20 mouse cellular contexts compared by ENCODE assay signal in genomic region chr3:125932594-125933237, GRCm38 (mm10). TPM values are rescaled to one million over a fixed set of nuclear protein-coding genes. Genes with fewer than 3 reads are reported as not detected.
A peak's percentile ranks its signal among the peaks of the same experiment; 100 is the strongest.
DNase-seq lines count a peak whose midpoint lies in the region; ATAC-seq and TF ChIP-seq lines count a peak whose summit lies in the region.
"Had no signal": no experiment of that assay in that cellular context is flagged by ENCODE, and none has a peak within 500 bp of the region (broad histone marks: within the 10 kb centered on the region; RNA-seq: fewer than 3 reads in every experiment).

No protein-coding gene starts in this region.

- H3K4me2 ChIP-seq in liver, embryonic 15.5 days: no peak overlapping the region
- H3K4me2 ChIP-seq in liver, embryonic 11.5 days: no peak overlapping the region
- H3K4me2 ChIP-seq in liver, embryonic 16.5 days (ENCODE audit: low read depth, low read length): no peak overlapping the region
- H3K4me2 ChIP-seq in stomach, embryonic 16.5 days (ENCODE audit: low read depth, low read length): no peak overlapping the region
- H3K4me2 ChIP-seq: embryonic facial prominence, embryonic 13.5 days; heart, embryonic 12.5 days; hindbrain, embryonic 15.5 days had no signal

- DNase-seq in liver, embryonic 11.5 days (ENCODE audit: low spot score): no peak
- DNase-seq in c-Kit-positive CD71-positive TER-119-positive erythroid progenitor cells, embryonic 14.5 days (ENCODE audit: low spot score): no peak
- DNase-seq in cerebellum, adult 2 months: no peak
- DNase-seq: adrenal gland, adult 8-10 months; adrenal gland, postnatal 36 days; cerebellum, adult 11 months; cerebellum, adult 9-10 months; cerebellum, postnatal 25 days; gastrocnemius, adult 2 months; heart, adult 18-20 months had no signal

- H3K27ac ChIP-seq in liver, embryonic 15.5 days (replicated peaks): no peak overlapping the region
- no peak overlapping the region for H3K27ac ChIP-seq in liver, embryonic 11.5 days (ENCODE audit: low read depth, low read length)
- no peak overlapping the region for H3K27ac ChIP-seq in liver, embryonic 16.5 days (ENCODE audit: low read length)
- H3K27ac ChIP-seq in stomach, embryonic 16.5 days (ENCODE audit: low read length): peak overlapping the region; percentile 79
- no peak overlapping the region for H3K27ac ChIP-seq in cerebellum, adult 2 months (ENCODE audit: insufficient read depth, low read length)
- H3K27ac ChIP-seq: embryonic facial prominence, embryonic 13.5 days; forebrain, embryonic 10.5 days; gastrocnemius, adult 2 months; hindbrain, embryonic 15.5 days had no signal

- TF ChIP-seq POLR2A in cerebellum, adult 2 months (IDR thresholded peaks at IDR 0.05; ENCODE audit: borderline replicate concordance, insufficient read depth, low read length): no peak

- no peaks in the 10 kb centered on the region for H3K36me3 ChIP-seq in liver, embryonic 15.5 days (replicated peaks)
- H3K36me3 ChIP-seq in liver, embryonic 11.5 days (ENCODE audit: control insufficient read depth, insufficient read depth, low read length): no peaks in the 10 kb centered on the region
- H3K36me3 ChIP-seq in liver, embryonic 16.5 days (ENCODE audit: control insufficient read depth, insufficient read depth): no peaks in the 10 kb centered on the region
- H3K36me3 ChIP-seq in stomach, embryonic 16.5 days (ENCODE audit: control insufficient read depth, insufficient read depth, low read length): no peaks in the 10 kb centered on the region
- H3K36me3 ChIP-seq: embryonic facial prominence, embryonic 13.5 days; forebrain, embryonic 10.5 days; heart, embryonic 12.5 days; hindbrain, embryonic 15.5 days had no signal

- no peaks in the 10 kb centered on the region for H3K4me1 ChIP-seq in liver, embryonic 15.5 days (replicated peaks)
- no peaks in the 10 kb centered on the region for H3K4me1 ChIP-seq in liver, embryonic 11.5 days (replicated peaks; ENCODE audit: control insufficient read depth, insufficient read depth, low read length)
- no peaks in the 10 kb centered on the region for H3K4me1 ChIP-seq in liver, embryonic 16.5 days (ENCODE audit: control insufficient read depth, low read depth, low read length)
- H3K4me1 ChIP-seq in stomach, embryonic 16.5 days (ENCODE audit: control insufficient read depth, insufficient read depth, low read length): 0 out of 2 replicates have a peak, but pooled peaks cover 3% of the 10 kb centered on the region
- no peaks in the 10 kb centered on the region for H3K4me1 ChIP-seq in cerebellum, adult 2 months (ENCODE audit: control insufficient read depth, insufficient read depth, low read length)

- ATAC-seq in liver, embryonic 15.5 days (ENCODE audit: insufficient read depth): peak; percentile 56
- ATAC-seq in liver, embryonic 11.5 days (replicated peaks; ENCODE audit: low FRiP score): no peak
- ATAC-seq in common myeloid progenitor, adult 5-6 weeks (replicated peaks; ENCODE audit: low read depth, poor library complexity, severe bottlenecking): peak; percentile 88
- peak; percentile 66 for ATAC-seq in liver, embryonic 16.5 days (ENCODE audit: low read depth)
- ATAC-seq in stomach, embryonic 16.5 days (ENCODE audit: insufficient read depth, low FRiP score): no peak; the same call in 1 of the 2 replicates
- ATAC-seq: forebrain, embryonic 14.5 days had no signal

- no peak overlapping the region for H3K9ac ChIP-seq in liver, embryonic 15.5 days
- no peak overlapping the region for H3K9ac ChIP-seq in liver, embryonic 11.5 days (ENCODE audit: low read depth, low read length)
- no peak overlapping the region for H3K9ac ChIP-seq in liver, embryonic 16.5 days (ENCODE audit: low read depth, low read length)
- no peak overlapping the region for H3K9ac ChIP-seq in stomach, embryonic 16.5 days (ENCODE audit: low read length)
- H3K9ac ChIP-seq: embryonic facial prominence, embryonic 13.5 days; heart, embryonic 12.5 days; hindbrain, embryonic 15.5 days had no signal

- no peak overlapping the region for H3K4me3 ChIP-seq in liver, embryonic 15.5 days (replicated peaks)
- H3K4me3 ChIP-seq in liver, embryonic 11.5 days (ENCODE audit: low read depth, low read length): no peak overlapping the region
- no peak overlapping the region for H3K4me3 ChIP-seq in liver, embryonic 16.5 days (ENCODE audit: low read depth, low read length)
- H3K4me3 ChIP-seq in stomach, embryonic 16.5 days (replicated peaks; ENCODE audit: low read length): no peak overlapping the region
- no peak overlapping the region for H3K4me3 ChIP-seq in cerebellum, adult 2 months (replicated peaks; ENCODE audit: insufficient read depth, low read depth, low read length)
- H3K4me3 ChIP-seq: embryonic facial prominence, embryonic 13.5 days; forebrain, embryonic 10.5 days; gastrocnemius, adult 2 months; heart, embryonic 12.5 days; hindbrain, embryonic 15.5 days had no signal

- no peak for TF ChIP-seq CTCF in cerebellum, adult 2 months (IDR thresholded peaks at IDR 0.05; ENCODE audit: borderline replicate concordance, insufficient read depth, low read depth, low read length)

- 49% methylated on average over 3 of the region's 3 CpGs for WGBS in liver, embryonic 15.5 days (ENCODE audit: insufficient replicate concordance)
- WGBS in liver, embryonic 11.5 days: 83% methylated on average over 3 of the region's 3 CpGs
- WGBS in liver, embryonic 16.5 days (ENCODE audit: insufficient replicate concordance): 61% methylated on average over 3 of the region's 3 CpGs
- WGBS in stomach, embryonic 16.5 days: 61% methylated on average over 3 of the region's 3 CpGs
- WGBS in cerebellum, adult 2 months: 89% methylated on average over 3 of the region's 3 CpGs

- H3K27me3 ChIP-seq in liver, embryonic 15.5 days: peaks cover 12% of the 10 kb centered on the region
- H3K27me3 ChIP-seq in liver, embryonic 11.5 days (replicated peaks; ENCODE audit: control insufficient read depth, insufficient read depth, low read length): peaks cover 11% of the 10 kb centered on the region
- peaks cover 7% of the 10 kb centered on the region for H3K27me3 ChIP-seq in liver, embryonic 16.5 days (ENCODE audit: control insufficient read depth, insufficient read depth, low read depth, low read length)
- H3K27me3 ChIP-seq in stomach, embryonic 16.5 days (ENCODE audit: control insufficient read depth, insufficient read depth, low read length): peaks cover 3% of the 10 kb centered on the region
- H3K27me3 ChIP-seq in cerebellum, adult 2 months (ENCODE audit: control insufficient read depth, insufficient read depth, low read length): no peaks in the 10 kb centered on the region
- H3K27me3 ChIP-seq: CH12.LX had no signal

- H3K9me3 ChIP-seq in liver, embryonic 15.5 days (replicated peaks): no peaks in the 10 kb centered on the region
- H3K9me3 ChIP-seq in liver, embryonic 11.5 days (ENCODE audit: control insufficient read depth, low read length): no peaks in the 10 kb centered on the region
- no peaks in the 10 kb centered on the region for H3K9me3 ChIP-seq in liver, embryonic 16.5 days (replicated peaks; ENCODE audit: control insufficient read depth, low read length)
- no peaks in the 10 kb centered on the region for H3K9me3 ChIP-seq in stomach, embryonic 16.5 days (replicated peaks; ENCODE audit: control insufficient read depth, low read length)
- H3K9me3 ChIP-seq: embryonic facial prominence, embryonic 13.5 days; forebrain, embryonic 10.5 days; heart, embryonic 12.5 days; hindbrain, embryonic 15.5 days had no signal

RNA-seq across cellular contexts. Expression of gene Ugt8a, which starts 5.7 kb away (rescaled TPM):
- polyA plus RNA-seq in liver, embryonic 15.5 days (2015; fragmentation: Nextera tagmentation; extraction: Ambion mirVana): 0.15 and 0.24 TPM in 2 replicates
- polyA plus RNA-seq in liver, embryonic 11.5 days (2014; fragmentation: Nextera tagmentation; extraction: Ambion mirVana): 0.37 and 0.40 TPM in 2 replicates
- total RNA-seq in common myeloid progenitor, adult 5-6 weeks (2017): 0.29 and 0.82 TPM in 2 replicates
- polyA plus RNA-seq in liver, embryonic 16.5 days (2015; fragmentation: Nextera tagmentation; extraction: Ambion mirVana): 0.25 and 0.28 TPM in 2 replicates
- 18.7 and 22.1 TPM in 2 replicates for polyA plus RNA-seq in stomach, embryonic 16.5 days (2015; fragmentation: Nextera tagmentation; extraction: Ambion mirVana)
- 71.7 and 82.7 TPM in 2 replicates for polyA plus RNA-seq in cerebellum, adult 2 months (2012; rRNA removed)
- total RNA-seq: adrenal gland, postnatal 36 days; CH12.LX; heart, adult 18-20 months had no signal

Comparison
In these comparisons a context has a peak if more than half of its experiments do, and no peak if none do; other contexts are left out.
1. ATAC-seq: peak in liver, embryonic 15.5 days (single experiment), common myeloid progenitor, adult 5-6 weeks (single experiment) and liver, embryonic 16.5 days (single experiment); none in liver, embryonic 11.5 days (single experiment) and stomach, embryonic 16.5 days (single experiment).
2. RNA of gene Ugt8a, which starts 5.7 kb away (polyA plus RNA-seq): 71.7 to 82.7 TPM in cerebellum, adult 2 months and 18.7 to 22.1 TPM in stomach, embryonic 16.5 days; 0.37 to 0.40 TPM in liver, embryonic 11.5 days, 0.25 to 0.28 TPM in liver, embryonic 16.5 days and 0.15 to 0.24 TPM in liver, embryonic 15.5 days; every median in the first group is over 10 times any median in the second.